Mouse (Mus musculus): ENCODE measurements around the gene Klhl3.

DNA sequence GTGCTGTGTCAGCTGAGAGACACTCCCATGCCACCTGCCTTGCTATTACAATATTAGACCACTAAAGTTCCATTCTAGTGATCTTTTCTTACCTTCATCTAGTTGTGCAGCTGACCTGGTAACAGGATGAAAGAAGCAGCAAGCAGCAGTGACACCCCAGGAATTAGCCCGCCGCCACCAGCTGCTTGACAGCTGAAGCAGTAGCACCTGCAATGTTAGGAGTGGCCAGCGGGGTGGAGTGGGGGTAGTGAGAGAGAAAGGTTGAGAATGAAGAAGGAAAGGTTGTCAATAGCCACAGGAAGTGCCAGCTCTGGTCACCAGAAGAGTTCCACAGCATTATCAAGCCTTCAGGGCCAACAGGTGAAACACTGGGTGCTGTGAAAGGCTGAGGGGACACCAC, 18.3 kb upstream of the Klhl3 start:
- TF ChIP-seq POLR2A (IDR thresholded peaks at IDR 0.05; ENCODE audit: low read depth, low read length), result no peak
- TF ChIP-seq CTCF (IDR thresholded peaks at IDR 0.05; ENCODE audit: extremely low read depth, insufficient read depth, insufficient read length, insufficient replicate concordance), result no peak
